Mouse (Mus musculus): ENCODE data around the gene Spg21. TPM values are rescaled to one million over a fixed set of nuclear protein-coding genes. Genes with fewer than 3 reads are reported as not detected.

The Spg21 gene
- polyA plus RNA-seq, 1 experiment from 2014 or later, result 176 TPM

DNA sequence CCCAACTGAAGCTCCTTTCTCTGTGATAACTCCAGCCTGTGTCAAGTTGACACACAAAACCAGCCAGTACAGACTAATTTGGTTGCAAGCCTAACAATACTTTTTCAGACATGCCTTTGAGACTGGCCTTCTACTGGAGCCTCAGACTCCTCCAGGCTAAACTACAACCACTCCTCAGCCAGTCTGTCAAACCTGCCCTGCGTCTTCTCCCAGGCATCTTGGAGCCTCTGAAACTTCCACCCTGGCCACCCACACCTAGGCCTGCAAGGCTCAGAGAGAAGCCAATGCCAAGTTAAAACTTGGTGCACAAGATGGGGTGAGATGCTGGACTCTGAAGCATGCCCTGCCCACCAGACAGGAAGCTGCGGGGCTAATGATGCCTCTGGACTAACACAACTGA lies 31.6 kb downstream of the Spg21 start:
- Histone ChIP-seq H3K9me3 (ENCODE audit: control insufficient read depth, low read length) (no peaks in the 10 kb centered on the region), H3K4me2 (ENCODE audit: low read depth, low read length) (no peak overlapping the region), H3K27me3 (replicated peaks; ENCODE audit: control insufficient read depth, insufficient read depth, low read length) (no peaks in the 10 kb centered on the region), H3K9ac (ENCODE audit: low read depth, low read length) (no peak overlapping the region), H3K4me3 (ENCODE audit: low read depth, low read length) (no peak overlapping the region), H3K27ac (replicated peaks; ENCODE audit: low read depth, low read length) (no peak overlapping the region), H3K36me3 (ENCODE audit: control insufficient read depth, insufficient read depth, low read length) (peaks cover 8% of the 10 kb centered on the region), H3K4me1 (ENCODE audit: control insufficient read depth, insufficient read depth, low read length) (no peaks in the 10 kb centered on the region)
- DNase-seq (ENCODE audit: low spot score) (no peak), ATAC-seq (ENCODE audit: low read depth) (no peak)
- WGBS, result 80% methylated on average over 2 of the region's 2 CpGs

GRCm38 (mm10) chr9:65492851-65493250 lies 32.1 kb downstream of the Spg21 start:
- WGBS, result 91% methylated on average over 4 of the region's 4 CpGs
- no peaks in the 10 kb centered on the region for H3K27me3 ChIP-seq (replicated peaks; ENCODE audit: control insufficient read depth, insufficient read depth, low read length)
- 0 out of 2 replicates have a peak, but pooled peaks cover 4% of the 10 kb centered on the region for H3K36me3 ChIP-seq (ENCODE audit: control insufficient read depth, insufficient read depth, low read length)
- DNase-seq (ENCODE audit: low spot score) (no peak), ATAC-seq (ENCODE audit: low read depth) (no peak)
- no peak overlapping the region for H3K4me2 ChIP-seq (ENCODE audit: low read depth, low read length)
- no peaks in the 10 kb centered on the region for H3K4me1 ChIP-seq (ENCODE audit: control insufficient read depth, insufficient read depth, low read length)
- H3K27ac ChIP-seq (replicated peaks; ENCODE audit: low read depth, low read length), result no peak overlapping the region
- no peak overlapping the region for H3K4me3 ChIP-seq (ENCODE audit: low read depth, low read length)
- no peaks in the 10 kb centered on the region for H3K9me3 ChIP-seq (ENCODE audit: control insufficient read depth, low read length)
- H3K9ac ChIP-seq (ENCODE audit: low read depth, low read length), result no peak overlapping the region

DNA sequence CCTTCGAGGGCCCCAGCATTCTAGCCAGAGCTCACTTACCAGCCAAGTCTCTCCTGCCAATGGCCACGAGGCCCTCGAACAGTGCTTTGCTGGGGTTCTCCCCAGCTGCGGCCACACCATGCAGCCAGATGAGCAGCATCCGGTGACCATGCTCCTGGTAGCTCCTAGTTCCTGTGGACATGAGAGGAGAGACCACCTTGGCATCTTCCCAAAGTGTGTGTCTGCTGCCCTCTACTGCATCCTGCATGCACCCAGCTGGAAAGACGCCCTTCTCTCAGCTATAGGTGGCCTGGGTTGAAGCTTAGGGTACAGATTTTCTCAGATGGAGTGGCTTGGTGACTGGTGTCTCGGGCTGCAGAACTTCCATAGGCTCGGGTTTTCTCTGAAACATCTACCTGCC lies 41.4 kb downstream of the Spg21 start:
- no peak overlapping the region for H3K4me3 ChIP-seq (ENCODE audit: low read depth, low read length)
- ATAC-seq (ENCODE audit: low read depth), result no peak
- no peaks in the 10 kb centered on the region for H3K9me3 ChIP-seq (ENCODE audit: control insufficient read depth, low read length)
- no peaks in the 10 kb centered on the region for H3K4me1 ChIP-seq (ENCODE audit: control insufficient read depth, insufficient read depth, low read length)
- H3K4me2 ChIP-seq (ENCODE audit: low read depth, low read length), result no peak overlapping the region
- no peak overlapping the region for H3K9ac ChIP-seq (ENCODE audit: low read depth, low read length)
- H3K27me3 ChIP-seq (replicated peaks; ENCODE audit: control insufficient read depth, insufficient read depth, low read length), result no peaks in the 10 kb centered on the region
- 47% methylated on average over 8 of the region's 8 CpGs for WGBS
- no peak overlapping the region for H3K27ac ChIP-seq (replicated peaks; ENCODE audit: low read depth, low read length)
- no peaks in the 10 kb centered on the region for H3K36me3 ChIP-seq (ENCODE audit: control insufficient read depth, insufficient read depth, low read length)
- DNase-seq (ENCODE audit: low spot score), result peak; percentile 69

GRCm38 (mm10) chr9:65502721-65503505 lies 42.2 kb downstream of the Spg21 start:
- Histone ChIP-seq H3K4me2 (ENCODE audit: low read depth, low read length) (no peak overlapping the region), H3K27ac (replicated peaks; ENCODE audit: low read depth, low read length) (no peak overlapping the region), H3K4me3 (ENCODE audit: low read depth, low read length) (no peak overlapping the region), H3K27me3 (replicated peaks; ENCODE audit: control insufficient read depth, insufficient read depth, low read length) (no peaks in the 10 kb centered on the region), H3K9ac (ENCODE audit: low read depth, low read length) (no peak overlapping the region), H3K36me3 (ENCODE audit: control insufficient read depth, insufficient read depth, low read length) (no peaks in the 10 kb centered on the region), H3K4me1 (ENCODE audit: control insufficient read depth, insufficient read depth, low read length) (no peaks in the 10 kb centered on the region), H3K9me3 (ENCODE audit: control insufficient read depth, low read length) (no peaks in the 10 kb centered on the region)
- DNase-seq (ENCODE audit: low spot score) (no peak), ATAC-seq (ENCODE audit: low read depth) (no peak; the same call in 1 of the 2 replicates)
- 69% methylated on average over 20 of the region's 21 CpGs for WGBS

DNA sequence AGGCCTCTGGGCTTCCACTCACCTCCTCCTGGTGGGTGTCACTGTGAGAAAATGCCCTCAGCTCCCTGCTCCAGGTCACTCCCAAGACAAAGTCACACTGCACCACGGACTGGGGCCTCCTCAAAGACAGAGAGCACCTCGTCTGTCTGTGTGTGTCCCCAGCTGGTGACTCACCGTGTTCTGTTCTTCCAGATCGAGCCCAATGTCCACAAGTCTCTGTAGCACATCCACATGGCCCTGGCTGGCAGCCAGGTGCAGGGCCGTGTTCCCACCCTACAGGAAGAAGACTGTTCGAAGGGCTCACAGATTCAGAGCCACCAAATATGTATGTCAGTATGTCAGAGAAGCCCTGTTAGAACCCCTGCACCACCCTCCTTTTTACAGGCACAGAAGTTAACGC lies 47.7 kb downstream of the Spg21 start:
- H3K36me3 ChIP-seq (ENCODE audit: control insufficient read depth, insufficient read depth, low read length), result no peaks in the 10 kb centered on the region
- H3K27ac ChIP-seq (replicated peaks; ENCODE audit: low read depth, low read length), result no peak overlapping the region
- ATAC-seq (ENCODE audit: low read depth) (no peak), DNase-seq (ENCODE audit: low spot score) (no peak)
- H3K9me3 ChIP-seq (ENCODE audit: control insufficient read depth, low read length), result no peaks in the 10 kb centered on the region
- no peak overlapping the region for H3K4me2 ChIP-seq (ENCODE audit: low read depth, low read length)
- H3K9ac ChIP-seq (ENCODE audit: low read depth, low read length), result no peak overlapping the region
- 63% methylated on average over 7 of the region's 7 CpGs for WGBS
- H3K4me1 ChIP-seq (ENCODE audit: control insufficient read depth, insufficient read depth, low read length), result no peaks in the 10 kb centered on the region
- no peaks in the 10 kb centered on the region for H3K27me3 ChIP-seq (replicated peaks; ENCODE audit: control insufficient read depth, insufficient read depth, low read length)
- no peak overlapping the region for H3K4me3 ChIP-seq (ENCODE audit: low read depth, low read length)

DNA sequence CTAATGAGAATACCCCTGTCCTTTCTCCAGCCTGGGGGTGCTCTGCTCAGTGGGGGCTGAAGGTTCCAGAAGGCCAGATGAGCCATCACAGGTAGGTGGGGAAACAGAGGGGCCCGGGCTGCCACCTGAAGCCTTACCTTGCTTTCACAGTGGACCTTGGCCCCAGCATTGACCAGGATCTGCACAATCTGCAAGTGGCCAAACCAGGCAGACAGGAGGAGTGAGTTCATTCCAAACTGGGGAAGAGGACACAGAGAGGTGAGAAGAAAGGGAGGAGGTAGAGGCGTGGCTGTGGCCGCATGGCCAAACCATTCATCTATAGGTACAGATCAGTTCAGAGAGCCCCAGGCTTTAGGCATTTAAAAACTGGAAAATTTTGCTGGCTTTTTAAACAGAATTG lies 51.8 kb downstream of the Spg21 start:
- DNase-seq (ENCODE audit: low spot score) (no peak), ATAC-seq (ENCODE audit: low read depth) (no peak)
- Histone ChIP-seq H3K4me3 (ENCODE audit: low read depth, low read length) (no peak overlapping the region), H3K9ac (ENCODE audit: low read depth, low read length) (no peak overlapping the region), H3K4me2 (ENCODE audit: low read depth, low read length) (no peak overlapping the region), H3K36me3 (ENCODE audit: control insufficient read depth, insufficient read depth, low read length) (no peaks in the 10 kb centered on the region), H3K27me3 (replicated peaks; ENCODE audit: control insufficient read depth, insufficient read depth, low read length) (no peaks in the 10 kb centered on the region), H3K9me3 (ENCODE audit: control insufficient read depth, low read length) (no peaks in the 10 kb centered on the region), H3K27ac (replicated peaks; ENCODE audit: low read depth, low read length) (no peak overlapping the region), H3K4me1 (ENCODE audit: control insufficient read depth, insufficient read depth, low read length) (no peaks in the 10 kb centered on the region)
- 81% methylated on average over 3 of the region's 3 CpGs for WGBS

DNA sequence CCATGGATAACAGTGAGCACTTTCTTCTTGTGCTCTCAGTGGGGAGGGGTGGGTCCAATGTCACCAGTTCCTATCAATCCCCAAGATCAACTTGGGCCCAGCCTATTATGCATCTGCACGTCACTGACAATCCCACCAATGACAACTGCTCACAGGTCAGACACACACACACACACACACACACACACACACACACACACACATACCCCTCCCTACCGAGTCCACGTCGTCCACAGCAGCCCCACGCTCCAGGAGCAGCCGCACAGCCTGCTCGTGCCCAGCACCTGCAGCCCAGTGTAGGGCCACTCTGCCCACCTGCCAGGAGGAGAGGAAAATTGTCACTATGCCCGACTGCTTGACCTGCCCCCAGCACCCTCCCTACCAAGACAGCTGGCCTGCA lies 53.7 kb downstream of the Spg21 start:
- no peak overlapping the region for H3K4me2 ChIP-seq (ENCODE audit: low read depth, low read length)
- ATAC-seq (ENCODE audit: low read depth), result 0 out of 2 replicates have a peak, but pooled peaks have one; percentile 9
- H3K27ac ChIP-seq (replicated peaks; ENCODE audit: low read depth, low read length), result no peak overlapping the region
- no peaks in the 10 kb centered on the region for H3K27me3 ChIP-seq (replicated peaks; ENCODE audit: control insufficient read depth, insufficient read depth, low read length)
- no peaks in the 10 kb centered on the region for H3K36me3 ChIP-seq (ENCODE audit: control insufficient read depth, insufficient read depth, low read length)
- no peak for DNase-seq (ENCODE audit: low spot score)
- no peak overlapping the region for H3K4me3 ChIP-seq (ENCODE audit: low read depth, low read length)
- no peaks in the 10 kb centered on the region for H3K9me3 ChIP-seq (ENCODE audit: control insufficient read depth, low read length)
- no peak overlapping the region for H3K9ac ChIP-seq (ENCODE audit: low read depth, low read length)
- 56% methylated on average over 8 of the region's 8 CpGs for WGBS
- no peaks in the 10 kb centered on the region for H3K4me1 ChIP-seq (ENCODE audit: control insufficient read depth, insufficient read depth, low read length)

DNA sequence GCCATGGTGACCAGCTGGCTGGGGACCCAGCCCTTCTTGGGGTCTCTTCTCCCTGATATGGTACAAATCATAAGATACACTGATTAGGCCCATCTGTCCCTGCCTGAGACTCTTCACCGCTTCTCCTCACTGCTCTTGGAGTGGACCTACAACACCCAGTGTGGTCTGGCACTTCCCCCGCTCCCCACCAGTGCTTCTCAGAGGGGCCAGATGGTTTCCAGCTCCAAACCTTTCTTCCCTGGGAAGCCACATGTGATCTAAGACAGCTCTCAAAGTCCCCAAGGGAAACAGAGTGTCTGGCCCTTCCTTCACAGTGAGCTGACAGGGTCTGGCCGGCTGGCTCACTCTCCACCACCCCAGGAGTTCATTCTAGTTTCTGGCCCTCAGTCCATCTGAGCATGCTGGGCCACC lies 54.1 kb downstream of the Spg21 start:
- Histone ChIP-seq H3K36me3 (ENCODE audit: control insufficient read depth, insufficient read depth, low read length) (no peaks in the 10 kb centered on the region), H3K27ac (replicated peaks; ENCODE audit: low read depth, low read length) (no peak overlapping the region), H3K27me3 (replicated peaks; ENCODE audit: control insufficient read depth, insufficient read depth, low read length) (no peaks in the 10 kb centered on the region), H3K4me2 (ENCODE audit: low read depth, low read length) (no peak overlapping the region), H3K4me1 (ENCODE audit: control insufficient read depth, insufficient read depth, low read length) (peaks cover 4% of the 10 kb centered on the region; the same call in 1 of the 2 replicates), H3K9ac (ENCODE audit: low read depth, low read length) (no peak overlapping the region), H3K9me3 (ENCODE audit: control insufficient read depth, low read length) (no peaks in the 10 kb centered on the region), H3K4me3 (ENCODE audit: low read depth, low read length) (no peak overlapping the region)
- WGBS, result 57% methylated on average over 3 of the region's 3 CpGs
- ATAC-seq (ENCODE audit: low read depth) (peak; percentile 12; the same call in 1 of the 2 replicates), DNase-seq (ENCODE audit: low spot score) (no peak)

Data from embryonic facial prominence, embryonic 14.5 days (tissue).